Mouse (Mus musculus) G1E (cell line): ENCODE data around the gene Tnni1. TPM values are rescaled to one million over a fixed set of nuclear protein-coding genes. Genes with fewer than 3 reads are reported as not detected.

Source experiments
- ATAC-seq: 2 replicates; pipeline ENCODE4 v1.8.0; 2016; ENCODE audit warnings: mild to moderate bottlenecking; ENCODE audit not compliant: insufficient number of reproducible peaks, poor library complexity, low FRiP score, severe bottlenecking; ENCODE audit errors: extremely low read depth
- DNase-seq: peaks from one replicate; pipeline ENCODE4 v3.0.0; 2012; ENCODE audit warnings: low spot score
- H3K27me3 ChIP-seq: 2 replicates; pipeline ENCODE4 v1.6.1; 2012; ENCODE audit warnings: mild to moderate bottlenecking, low read length, inconsistent platforms; ENCODE audit not compliant: insufficient read depth
- H3K36me3 ChIP-seq: replicated peaks from 2 replicates; pipeline ENCODE3; 2012; ENCODE audit warnings: mild to moderate bottlenecking, inconsistent platforms
- H3K4me1 ChIP-seq: 2 replicates; pipeline ENCODE4 v1.6.1; 2012; ENCODE audit warnings: low read depth, low read length, inconsistent platforms, mixed read lengths; ENCODE audit not compliant: insufficient read depth
- H3K4me3 ChIP-seq: 2 replicates; pipeline ENCODE4 v1.5.1; 2012; ENCODE audit warnings: low read depth, mild to moderate bottlenecking, inconsistent platforms, low read length, moderate library complexity, mixed read lengths
- H3K9me3 ChIP-seq: replicated peaks from 2 replicates; pipeline ENCODE4 v1.6.1; 2012; ENCODE audit warnings: inconsistent platforms
- CTCF ChIP-seq: IDR thresholded peaks from 2 replicates; pipeline ENCODE4 v1.5.1; 2012; ENCODE audit warnings: low read depth, low read length, inconsistent platforms, mixed read lengths
- GATA1 ChIP-seq: IDR thresholded peaks from 2 replicates; pipeline ENCODE4 v1.6.1; 2012; ENCODE audit warnings: borderline replicate concordance, low read length, inconsistent platforms, mixed read lengths
- GATA2 ChIP-seq: IDR thresholded peaks from 2 replicates; pipeline ENCODE4 v1.6.1; 2012; ENCODE audit warnings: low read depth, low read length, inconsistent platforms, borderline replicate concordance
- POLR2AphosphoS5 ChIP-seq: IDR thresholded peaks from 2 replicates; pipeline ENCODE4 v1.6.1; 2012; ENCODE audit warnings: low read depth, low read length, inconsistent platforms; ENCODE audit not compliant: insufficient replicate concordance
- TAL1 ChIP-seq: conservative IDR thresholded peaks from 2 replicates; pipeline ENCODE4 v1.6.1; 2012; ENCODE audit warnings: low read depth, low read length, inconsistent platforms, mixed read lengths
- polyA plus RNA-seq: library from polyadenylated mRNA; stranded (reverse); fragments of >175 nt; gene quantifications from 2 replicates; pipeline ENCODE4 v1.2.3, GENCODE M21; 2012
- total RNA-seq, 2 experiments: library from RNA; stranded (forward) in 1 of 2; stranded (reverse) in 1 of 2; fragments of 200-1000 nt in 1 of 2; fragments of >200 nt in 1 of 2; fragmentation: Nextera tagmentation in 1 of 2; gene quantifications; 2 replicates each; pipeline ENCODE4 v1.2.3; 2014 to 2017

The Tnni1 gene
- total and polyA plus RNA-seq, 3 experiments: 0.04 to 0.11 TPM; not detected in 1

GRCm38 (mm10) chr1:135757287-135757686, 21.9 kb upstream of the Tnni1 start:
- H3K36me3 ChIP-seq: no peaks in the 10 kb centered on the region
- TF ChIP-seq GATA2: no peak
- TF ChIP-seq CTCF: no peak
- no peak for TF ChIP-seq GATA1
- TF ChIP-seq TAL1: no peak
- TF ChIP-seq POLR2AphosphoS5: no peak
- H3K4me3 ChIP-seq: no peak overlapping the region
- DNase-seq: no peak
- no peak for ATAC-seq
- no peaks in the 10 kb centered on the region for H3K9me3 ChIP-seq
- H3K27me3 ChIP-seq: peaks cover 17% of the 10 kb centered on the region
- peaks cover 10% of the 10 kb centered on the region for H3K4me1 ChIP-seq

- peaks cover 11% of the 10 kb centered on the region for H3K4me1 ChIP-seq
Observed at GRCm38 (mm10) chr1:135759685-135760084, 19.5 kb upstream of the Tnni1 start.

GRCm38 (mm10) chr1:135760216-135760615, 19.0 kb upstream of the Tnni1 start:
- Histone ChIP-seq H3K36me3 (no peaks in the 10 kb centered on the region), H3K4me1 (peaks cover 12% of the 10 kb centered on the region), H3K9me3 (no peaks in the 10 kb centered on the region), H3K4me3 (no peak overlapping the region), H3K27me3 (peaks cover 19% of the 10 kb centered on the region)
- ATAC-seq (no peak), DNase-seq (no peak)
- TF ChIP-seq POLR2AphosphoS5 (no peak), GATA1 (no peak), CTCF (no peak), GATA2 (no peak), TAL1 (no peak)

More at GRCm38 (mm10) chr1:135759685-135760084, 19.5 kb upstream of the Tnni1 start:
- Histone ChIP-seq H3K9me3 (no peaks in the 10 kb centered on the region), H3K27me3 (peaks cover 18% of the 10 kb centered on the region), H3K36me3 (no peaks in the 10 kb centered on the region), H3K4me3 (no peak overlapping the region)
- DNase-seq: no peak
- ATAC-seq: no peak
- TF ChIP-seq TAL1 (no peak), GATA1 (no peak), POLR2AphosphoS5 (no peak)

- no peak for DNase-seq
- H3K4me3 ChIP-seq: no peak overlapping the region
- no peaks in the 10 kb centered on the region for H3K36me3 ChIP-seq
- no peaks in the 10 kb centered on the region; the same call in 1 of the 2 replicates for H3K9me3 ChIP-seq
- peak; percentile 46 for ATAC-seq
- TF ChIP-seq GATA1 (no peak), TAL1 (peak; percentile 39)
- peaks cover 28% of the 10 kb centered on the region for H3K27me3 ChIP-seq
- H3K4me1 ChIP-seq: peaks cover 28% of the 10 kb centered on the region
Observed at GRCm38 (mm10) chr1:135761728-135762127, 17.5 kb upstream of the Tnni1 start.

- TF ChIP-seq GATA1 (no peak), POLR2AphosphoS5 (no peak), CTCF (no peak), TAL1 (no peak), GATA2 (no peak)
- H3K4me3 ChIP-seq: no peak overlapping the region
- DNase-seq: no peak
Observed at GRCm38 (mm10) chr1:135763503-135764205, 15.6 kb upstream of the Tnni1 start.

GRCm38 (mm10) chr1:135764206-135764528, 15.1 kb upstream of the Tnni1 start:
- peaks cover 3% of the 10 kb centered on the region for H3K36me3 ChIP-seq
- no peaks in the 10 kb centered on the region; the same call in 1 of the 2 replicates for H3K9me3 ChIP-seq
- peaks cover 32% of the 10 kb centered on the region for H3K4me1 ChIP-seq
- no peak for TF ChIP-seq GATA2
- TF ChIP-seq POLR2AphosphoS5: no peak
- TF ChIP-seq GATA1: no peak
- TF ChIP-seq CTCF: no peak
- no peak for TF ChIP-seq TAL1
- no peak for ATAC-seq
- DNase-seq: no peak
- peaks cover 25% of the 10 kb centered on the region for H3K27me3 ChIP-seq
- no peak overlapping the region for H3K4me3 ChIP-seq

More at GRCm38 (mm10) chr1:135763503-135764205, 15.6 kb upstream of the Tnni1 start:
- H3K4me1 ChIP-seq: peaks cover 31% of the 10 kb centered on the region
- H3K36me3 ChIP-seq: peaks cover 2% of the 10 kb centered on the region
- H3K27me3 ChIP-seq: peaks cover 27% of the 10 kb centered on the region
- H3K9me3 ChIP-seq: no peaks in the 10 kb centered on the region; the same call in 1 of the 2 replicates
- ATAC-seq: no peak
